Mouse (Mus musculus) stomach, postnatal 0 days (tissue): ENCODE results near the gene Matk.

Source experiments
- CTCF ChIP-seq: IDR thresholded peaks from 2 replicates; pipeline ENCODE4 v1.5.1; 2016; ENCODE audit warnings: antibody characterized with exemption, low read depth, mild to moderate bottlenecking, moderate library complexity
- EP300 ChIP-seq: optimal IDR thresholded peaks from 2 replicates; pipeline ENCODE3; 2016; ENCODE audit warnings: antibody characterized with exemption

- no peak for TF ChIP-seq CTCF
- TF ChIP-seq EP300, result no peak
These were observed 36.5 kb upstream of the Matk start for GRCm38 (mm10) chr10:81216260-81216659.
